Mouse (Mus musculus) embryonic facial prominence, embryonic 13.5 days (tissue): ENCODE results near the gene Nat8f2. TPM values are rescaled to one million over a fixed set of nuclear protein-coding genes. Genes with fewer than 3 reads are reported as not detected.
"Not testable (repeated sequence)": the region's sequence is repeated elsewhere in the genome, so short reads cannot be mapped to it uniquely, and the experiment has no call there.

ENCODE experiments used
- ATAC-seq: fragments of 200-750 bp; cut with Nextera tagmentation; 2 replicates; pipeline ENCODE4 v1.8.0; 2017; ENCODE audit warnings: low read depth; ENCODE audit not compliant: insufficient number of reproducible peaks, insufficient read depth, low FRiP score, low TSS enrichment
- H3K27ac ChIP-seq: fragments of 300-500 bp; sonication (generic); 2 replicates; pipeline ENCODE4 v1.5.1; 2015; ENCODE audit warnings: moderate library complexity, mild to moderate bottlenecking, inconsistent platforms
- H3K27me3 ChIP-seq: fragments of 300-500 bp; sonication (generic); 2 replicates; pipeline ENCODE4 v1.6.1; 2015; ENCODE audit warnings: mild to moderate bottlenecking, inconsistent platforms
- H3K36me3 ChIP-seq: fragments of 300-500 bp; sonication (generic); 2 replicates; pipeline ENCODE4 v1.6.1; 2015; ENCODE audit warnings: mild to moderate bottlenecking, inconsistent platforms
- H3K4me1 ChIP-seq: fragments of 300-500 bp; sonication (generic); 2 replicates; pipeline ENCODE4 v1.6.1; 2015; ENCODE audit warnings: inconsistent platforms
- H3K4me2 ChIP-seq: fragments of 300-500 bp; sonication (generic); 2 replicates; pipeline ENCODE4 v1.6.1; 2015; ENCODE audit warnings: moderate library complexity, mild to moderate bottlenecking, inconsistent platforms
- H3K4me3 ChIP-seq: fragments of 300-500 bp; sonication (generic); 2 replicates; pipeline ENCODE4 v1.5.1; 2015; ENCODE audit warnings: mild to moderate bottlenecking, inconsistent platforms
- H3K9ac ChIP-seq: fragments of 300-500 bp; sonication (generic); 2 replicates; pipeline ENCODE4 v1.6.1; 2015; ENCODE audit warnings: mild to moderate bottlenecking, inconsistent platforms
- H3K9me3 ChIP-seq: fragments of 300-500 bp; sonication (generic); 2 replicates; pipeline ENCODE4 v1.6.1; 2016; ENCODE audit warnings: inconsistent platforms
- WGBS: fragments of 180-500 bp; shearing (Covaris S2); methylation state at CpG from one replicate; pipeline ENCODE4 v1.1.7; 2015; ENCODE audit warnings: mixed read lengths; 5-methylcytosine and 5-hydroxymethylcytosine counted together
- polyA plus RNA-seq: library from polyadenylated mRNA; unstranded; fragments of >200 nt; fragmentation: Nextera tagmentation; extraction: Ambion mirVana; gene quantifications from 2 replicates; pipeline ENCODE4 v1.2.1, GENCODE M21; 2015

Nat8f2 gene
- polyA plus RNA-seq, 1 experiment from 2014 or later, result not detected

- ATAC-seq, H3K4me3 ChIP-seq, H3K4me1 ChIP-seq, H3K4me2 ChIP-seq, H3K36me3 ChIP-seq, H3K27ac ChIP-seq, H3K9ac ChIP-seq, H3K9me3 ChIP-seq, H3K27me3 ChIP-seq: not testable (repeated sequence)
- WGBS, result 72% methylated on average over 7 of the region's 8 CpGs
These were observed 29.9 kb upstream of the Nat8f2 start for GRCm38 (mm10) chr6:85898596-85899475.

GRCm38 (mm10) chr6:85895061-85895648 is 26.2 kb upstream of the Nat8f2 start:
- H3K36me3 ChIP-seq, H3K9ac ChIP-seq, H3K27me3 ChIP-seq, ATAC-seq, H3K27ac ChIP-seq, H3K4me1 ChIP-seq, H3K4me2 ChIP-seq, H3K4me3 ChIP-seq, H3K9me3 ChIP-seq: not testable (repeated sequence)
- WGBS, result 73% methylated on average over 25 of the region's 25 CpGs

DNA sequence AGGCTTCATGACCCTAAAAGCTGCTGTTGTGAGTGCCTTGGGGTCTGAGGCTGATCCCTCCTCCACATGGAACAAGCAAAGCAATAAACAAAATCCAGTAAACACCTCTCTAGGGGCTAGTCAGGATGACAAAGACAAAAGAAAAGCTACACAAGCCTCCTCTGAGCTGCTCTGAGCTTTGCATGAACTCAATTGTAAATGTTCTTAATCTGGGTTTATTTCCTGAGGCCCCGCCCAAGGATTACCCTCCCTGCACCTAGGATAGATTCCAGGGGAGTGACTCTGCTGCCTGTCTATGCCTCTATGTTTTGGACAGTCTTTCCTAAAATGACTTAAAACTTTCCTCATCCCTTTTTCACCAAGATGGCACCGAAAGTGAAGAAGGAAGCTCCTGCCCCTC is 20.0 kb upstream of the Nat8f2 start:
- no peak for ATAC-seq
- Histone ChIP-seq H3K27ac (no peak overlapping the region), H3K27me3 (no peaks in the 10 kb centered on the region), H3K9me3 (peaks cover 20% of the 10 kb centered on the region; the same call in 1 of the 2 replicates), H3K4me2 (no peak overlapping the region), H3K36me3 (no peaks in the 10 kb centered on the region), H3K4me1 (no peaks in the 10 kb centered on the region), H3K4me3 (no peak overlapping the region), H3K9ac (no peak overlapping the region)
- 93% methylated on average over 2 of the region's 2 CpGs for WGBS

- Histone ChIP-seq H3K27ac (no peak overlapping the region), H3K4me1 (no peaks in the 10 kb centered on the region), H3K9me3 (peaks cover 25% of the 10 kb centered on the region), H3K9ac (no peak overlapping the region), H3K27me3 (no peaks in the 10 kb centered on the region), H3K36me3 (0 out of 2 replicates have a peak, but pooled peaks cover 5% of the 10 kb centered on the region), H3K4me3 (no peak overlapping the region), H3K4me2 (no peak overlapping the region)
- no peak for ATAC-seq
- WGBS, result 93% methylated on average over 1 of the region's 1 CpGs
These were observed 15.4 kb upstream of the Nat8f2 start for GRCm38 (mm10) chr6:85884311-85884710.

DNA sequence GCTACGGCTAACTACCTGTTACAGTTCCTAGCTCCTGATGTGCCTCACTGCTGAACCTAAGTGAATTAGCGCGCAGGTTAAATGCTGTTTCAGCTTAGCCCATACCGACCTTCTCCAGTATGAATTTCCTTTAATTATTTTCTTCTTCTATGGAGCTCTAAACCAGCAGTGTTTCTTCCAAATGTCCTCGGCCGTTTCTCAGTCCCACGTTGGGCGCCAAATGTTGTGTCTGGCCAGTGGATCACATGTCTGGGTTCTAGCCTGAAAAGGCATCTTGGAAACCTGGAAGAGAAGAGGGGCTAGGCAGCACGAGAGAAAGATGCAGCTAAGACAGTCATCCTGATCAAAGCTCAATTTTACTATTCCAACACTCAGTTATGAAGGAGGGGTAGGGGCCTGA is 14.3 kb upstream of the Nat8f2 start:
- H3K4me2 ChIP-seq, H3K9ac ChIP-seq, H3K36me3 ChIP-seq, H3K4me3 ChIP-seq, H3K27me3 ChIP-seq, ATAC-seq, H3K27ac ChIP-seq, H3K4me1 ChIP-seq: not testable (repeated sequence)
- 93% methylated on average over 9 of the region's 9 CpGs for WGBS
- H3K9me3 ChIP-seq, result peaks cover 25% of the 10 kb centered on the region

- Histone ChIP-seq H3K4me3 (no peak overlapping the region), H3K27me3 (no peaks in the 10 kb centered on the region), H3K27ac (no peak overlapping the region), H3K36me3 (no peaks in the 10 kb centered on the region), H3K9me3 (no peaks in the 10 kb centered on the region), H3K9ac (no peak overlapping the region), H3K4me1 (no peaks in the 10 kb centered on the region), H3K4me2 (no peak overlapping the region)
- ATAC-seq, result no peak
- WGBS, result 72% methylated on average over 8 of the region's 8 CpGs
These were observed 950 bp downstream of the Nat8f2 start for GRCm38 (mm10) chr6:85867726-85868690.

DNA sequence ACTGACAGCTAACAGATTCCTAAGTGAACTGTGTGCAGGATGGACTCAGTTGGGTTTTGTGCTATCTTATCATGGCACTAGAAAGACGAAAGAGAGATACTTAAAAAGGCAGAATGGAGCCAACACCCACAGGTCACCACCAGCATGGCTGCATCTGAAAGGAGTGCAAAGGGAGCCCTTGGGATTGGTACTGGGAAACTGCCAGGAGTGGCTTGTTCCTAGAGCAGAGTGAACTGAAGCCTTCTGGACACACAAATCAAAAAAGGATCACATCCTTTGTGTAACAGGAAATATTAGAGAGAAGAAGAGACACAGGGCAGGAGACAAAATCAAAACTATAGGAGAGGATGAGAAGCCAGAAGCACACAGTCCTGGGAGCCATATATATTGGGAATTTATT is 2.0 kb downstream of the Nat8f2 start:
- not testable (repeated sequence) for H3K27me3 ChIP-seq, H3K9me3 ChIP-seq, H3K36me3 ChIP-seq, H3K27ac ChIP-seq, H3K4me3 ChIP-seq, H3K4me1 ChIP-seq, ATAC-seq, H3K9ac ChIP-seq, H3K4me2 ChIP-seq
- 67% methylated on average over 1 of the region's 1 CpGs for WGBS

DNA sequence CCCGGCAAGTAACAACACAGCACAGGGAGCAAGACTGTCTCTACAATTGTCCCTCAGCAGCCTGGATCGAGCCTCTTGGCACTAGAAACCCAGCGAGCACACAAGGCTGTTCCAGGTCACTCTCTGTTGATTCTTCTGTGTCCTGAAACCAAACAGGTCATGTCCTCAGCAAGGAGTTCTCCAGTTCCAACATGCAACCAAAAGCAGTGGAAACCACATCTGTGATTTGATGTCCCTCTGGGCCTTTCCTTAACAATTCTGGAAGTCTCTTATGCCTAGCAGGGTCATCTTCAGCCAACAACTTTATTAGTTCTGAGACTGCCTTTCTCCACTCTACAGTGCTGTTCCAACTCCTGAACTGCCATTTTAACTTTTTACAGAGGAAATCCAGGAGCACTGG is 2.8 kb downstream of the Nat8f2 start:
- not testable (repeated sequence) for ATAC-seq, H3K9me3 ChIP-seq, H3K27ac ChIP-seq, H3K27me3 ChIP-seq, H3K36me3 ChIP-seq, H3K9ac ChIP-seq, H3K4me2 ChIP-seq, H3K4me1 ChIP-seq, H3K4me3 ChIP-seq
- WGBS, result 90% methylated on average over 3 of the region's 3 CpGs

GRCm38 (mm10) chr6:85864900-85865639 is 3.9 kb downstream of the Nat8f2 start:
- not testable (repeated sequence) for H3K4me1 ChIP-seq, H3K4me3 ChIP-seq, H3K27me3 ChIP-seq, H3K36me3 ChIP-seq, H3K27ac ChIP-seq, ATAC-seq, H3K4me2 ChIP-seq, H3K9ac ChIP-seq, H3K9me3 ChIP-seq
- WGBS, result 70% methylated on average over 6 of the region's 7 CpGs

DNA sequence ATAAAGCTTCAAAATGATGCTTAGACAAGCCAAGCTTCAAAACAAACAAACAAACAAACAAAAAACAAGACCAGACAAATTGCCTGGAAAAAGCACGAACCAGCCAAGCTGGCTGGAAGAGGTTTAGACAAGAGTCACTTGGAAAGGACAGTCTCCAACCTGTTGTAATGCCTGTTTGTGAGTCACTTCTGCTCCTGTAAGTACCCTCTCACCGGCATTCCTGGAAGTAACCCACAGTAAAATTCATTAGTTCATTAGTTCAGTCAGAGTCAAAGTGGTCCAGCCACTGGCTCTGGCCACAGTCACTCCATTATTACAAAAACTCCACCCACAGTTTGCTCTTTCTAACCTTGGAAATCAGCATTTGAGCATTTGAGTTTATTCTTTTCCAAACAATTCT is 5.1 kb downstream of the Nat8f2 start:
- H3K27ac ChIP-seq, result no peak overlapping the region

DNA sequence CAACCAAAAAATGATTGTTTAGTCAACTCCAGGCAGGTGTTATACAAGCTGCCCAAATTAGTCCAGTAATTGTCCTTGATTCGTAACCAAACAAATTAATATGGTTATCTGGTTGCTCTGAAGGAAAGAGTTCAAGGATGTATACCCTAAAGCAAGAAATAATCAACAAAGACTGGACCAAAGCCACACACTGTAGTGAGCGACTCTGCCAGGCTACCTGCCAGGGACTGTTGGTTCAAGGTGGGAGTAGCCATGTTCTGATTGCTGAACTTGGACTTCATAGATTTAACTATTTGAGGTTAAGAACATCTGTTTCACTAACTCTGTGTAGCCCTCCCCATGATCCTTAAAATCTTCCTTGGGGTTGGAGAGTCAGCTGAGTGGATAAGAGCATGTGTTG is 5.8 kb downstream of the Nat8f2 start:
- no peak overlapping the region for H3K27ac ChIP-seq
- no peaks in the 10 kb centered on the region for H3K36me3 ChIP-seq
- H3K4me2 ChIP-seq, result no peak overlapping the region
- H3K4me3 ChIP-seq, result no peak overlapping the region
- H3K9ac ChIP-seq, result no peak overlapping the region
- H3K9me3 ChIP-seq, result no peaks in the 10 kb centered on the region
- WGBS, result 81% methylated on average over 2 of the region's 2 CpGs
- no peaks in the 10 kb centered on the region for H3K27me3 ChIP-seq
- no peak for ATAC-seq
- H3K4me1 ChIP-seq, result no peaks in the 10 kb centered on the region

More for the DNA sequence above, 5.1 kb downstream of the Nat8f2 start:
- Histone ChIP-seq H3K4me1 (no peaks in the 10 kb centered on the region), H3K9ac (no peak overlapping the region), H3K36me3 (no peaks in the 10 kb centered on the region), H3K9me3 (no peaks in the 10 kb centered on the region), H3K27me3 (no peaks in the 10 kb centered on the region), H3K4me2 (no peak overlapping the region), H3K4me3 (no peak overlapping the region)
- 85% methylated on average over 2 of the region's 2 CpGs for WGBS
- ATAC-seq, result no peak
